Mouse (Mus musculus): ENCODE measurements at regions not wholly inside any gene's neighbourhood (a gene's known extent, or its start where the extent isn't known, plus 50 kb on each side); places are given as distances from the start of the nearest gene placed in this dataset.

DNA sequence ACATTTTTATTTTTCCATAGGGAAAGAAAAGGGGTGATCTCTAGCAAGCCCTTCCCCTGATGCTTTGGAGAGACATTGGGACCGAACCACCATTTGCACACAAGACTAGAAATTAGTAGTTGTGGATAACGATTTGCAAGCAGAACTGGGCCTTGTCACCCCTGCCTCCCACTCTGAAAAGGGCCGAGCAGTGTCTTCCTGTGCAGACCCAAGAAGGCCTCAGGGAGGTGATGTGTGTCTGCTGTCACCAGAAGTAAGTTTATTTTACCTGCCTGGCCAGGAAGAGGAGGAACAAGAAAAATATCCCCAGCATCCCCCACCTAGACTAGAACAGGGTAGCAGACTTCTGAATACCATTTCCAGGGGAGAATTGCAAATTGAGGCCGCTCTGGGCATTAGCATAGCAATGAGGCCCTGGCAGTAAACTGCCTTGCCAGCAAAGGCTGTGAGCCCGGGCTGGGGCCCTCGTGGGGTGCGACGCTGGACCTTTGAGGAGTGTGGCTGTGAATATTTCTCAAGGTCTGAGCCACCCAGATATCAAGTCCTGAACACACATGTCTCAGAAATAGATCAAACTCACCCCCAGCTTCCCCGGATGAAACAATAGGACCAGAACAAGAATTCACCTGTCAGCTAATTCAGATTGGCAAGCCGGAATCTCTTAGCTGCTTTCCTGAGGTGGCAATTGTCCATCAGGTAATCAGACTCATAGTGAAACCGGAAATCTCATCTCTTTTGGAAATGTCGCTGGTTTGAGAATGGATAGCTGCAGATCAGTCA, 470.4 kb downstream of the Vrk1 start:
- 0 out of 2 replicates have a peak, but pooled peaks have one; percentile 37 for ATAC-seq (ENCODE audit: low FRiP score, low TSS enrichment)
- Histone ChIP-seq H3K27ac (replicated peaks; ENCODE audit: low read depth, low read length) (peak overlapping the region; percentile 75), H3K9me3 (ENCODE audit: control insufficient read depth, low read length) (no peaks in the 10 kb centered on the region), H3K36me3 (ENCODE audit: control insufficient read depth, insufficient read depth, low read length) (no peaks in the 10 kb centered on the region), H3K4me1 (ENCODE audit: control insufficient read depth, insufficient read depth, low read length) (peaks cover 49% of the 10 kb centered on the region), H3K4me3 (replicated peaks; ENCODE audit: low read depth, low read length) (no peak overlapping the region), H3K27me3 (ENCODE audit: control insufficient read depth, insufficient read depth, low read length) (peaks cover 4% of the 10 kb centered on the region; the same call in 1 of the 2 replicates), H3K4me2 (ENCODE audit: low read length) (peak overlapping the region; percentile 53), H3K9ac (replicated peaks; ENCODE audit: low read length) (no peak overlapping the region)
- 7% methylated on average over 12 of the region's 12 CpGs for WGBS
- DNase-seq = peak; percentile 74

- DNase-seq = no peak
- Histone ChIP-seq H3K27me3 (ENCODE audit: control insufficient read depth, insufficient read depth, low read length) (no peaks in the 10 kb centered on the region), H3K9ac (replicated peaks; ENCODE audit: low read length) (no peak overlapping the region), H3K4me2 (ENCODE audit: low read length) (no peak overlapping the region), H3K4me1 (ENCODE audit: control insufficient read depth, insufficient read depth, low read length) (no peaks in the 10 kb centered on the region), H3K27ac (replicated peaks; ENCODE audit: low read depth, low read length) (no peak overlapping the region), H3K9me3 (ENCODE audit: control insufficient read depth, low read length) (no peaks in the 10 kb centered on the region), H3K4me3 (replicated peaks; ENCODE audit: low read depth, low read length) (no peak overlapping the region), H3K36me3 (ENCODE audit: control insufficient read depth, insufficient read depth, low read length) (no peaks in the 10 kb centered on the region)
- ATAC-seq (ENCODE audit: low FRiP score, low TSS enrichment) = no peak
- WGBS = 47% methylated on average over 12 of the region's 12 CpGs
Observed at GRCm38 (mm10) chr12:106501622-106502327, 491.7 kb downstream of the Vrk1 start.

DNA sequence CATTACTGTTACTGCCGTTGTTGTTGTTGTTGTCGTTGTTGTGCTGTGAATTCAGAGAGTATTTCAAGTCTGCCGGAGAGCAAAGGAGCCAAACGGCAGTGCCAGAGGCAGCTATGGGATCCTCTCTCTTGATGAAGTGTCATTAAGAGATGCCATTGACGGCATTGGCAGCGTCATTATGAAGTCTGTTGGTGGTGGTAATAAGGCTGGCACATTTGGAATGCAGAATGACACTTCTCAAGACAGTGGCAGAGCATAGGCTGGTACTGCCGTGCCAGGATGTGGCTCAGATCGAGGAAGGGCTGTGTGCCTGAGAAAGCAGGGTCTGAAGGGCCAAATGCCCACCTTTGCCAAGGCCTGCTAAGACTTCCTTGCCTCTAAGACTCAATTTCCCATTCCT, 494.3 kb downstream of the Vrk1 start:
- no peaks in the 10 kb centered on the region for H3K4me1 ChIP-seq (ENCODE audit: control insufficient read depth, insufficient read depth, low read length)
- no peaks in the 10 kb centered on the region for H3K27me3 ChIP-seq (ENCODE audit: control insufficient read depth, insufficient read depth, low read length)
- H3K27ac ChIP-seq (replicated peaks; ENCODE audit: low read depth, low read length) = no peak overlapping the region
- no peaks in the 10 kb centered on the region for H3K9me3 ChIP-seq (ENCODE audit: control insufficient read depth, low read length)
- ATAC-seq (ENCODE audit: low FRiP score, low TSS enrichment) (no peak), DNase-seq (no peak)
- 95% methylated on average over 8 of the region's 8 CpGs for WGBS
- no peaks in the 10 kb centered on the region for H3K36me3 ChIP-seq (ENCODE audit: control insufficient read depth, insufficient read depth, low read length)
- H3K9ac ChIP-seq (replicated peaks; ENCODE audit: low read length) = no peak overlapping the region
- no peak overlapping the region for H3K4me3 ChIP-seq (replicated peaks; ENCODE audit: low read depth, low read length)
- H3K4me2 ChIP-seq (ENCODE audit: low read length) = no peak overlapping the region

- no peaks in the 10 kb centered on the region for H3K27me3 ChIP-seq (ENCODE audit: control insufficient read depth, insufficient read depth, low read length)
- no peak for DNase-seq
- 70% methylated on average over 11 of the region's 11 CpGs for WGBS
- no peaks in the 10 kb centered on the region for H3K36me3 ChIP-seq (ENCODE audit: control insufficient read depth, insufficient read depth, low read length)
- ATAC-seq (ENCODE audit: low FRiP score, low TSS enrichment) = no peak
- H3K9ac ChIP-seq (replicated peaks; ENCODE audit: low read length) = no peak overlapping the region
- no peak overlapping the region for H3K4me3 ChIP-seq (replicated peaks; ENCODE audit: low read depth, low read length)
- H3K27ac ChIP-seq (replicated peaks; ENCODE audit: low read depth, low read length) = no peak overlapping the region
- H3K4me1 ChIP-seq (ENCODE audit: control insufficient read depth, insufficient read depth, low read length) = no peaks in the 10 kb centered on the region
- H3K4me2 ChIP-seq (ENCODE audit: low read length) = no peak overlapping the region
- H3K9me3 ChIP-seq (ENCODE audit: control insufficient read depth, low read length) = no peaks in the 10 kb centered on the region
Observed at GRCm38 (mm10) chr12:106514057-106514456, 504.0 kb downstream of the Vrk1 start.

GRCm38 (mm10) chr12:106515257-106515788, 505.3 kb downstream of the Vrk1 start:
- 54% methylated on average over 17 of the region's 17 CpGs for WGBS
- peak; percentile 63 for DNase-seq
- ATAC-seq (ENCODE audit: low FRiP score, low TSS enrichment) = no peak

DNA sequence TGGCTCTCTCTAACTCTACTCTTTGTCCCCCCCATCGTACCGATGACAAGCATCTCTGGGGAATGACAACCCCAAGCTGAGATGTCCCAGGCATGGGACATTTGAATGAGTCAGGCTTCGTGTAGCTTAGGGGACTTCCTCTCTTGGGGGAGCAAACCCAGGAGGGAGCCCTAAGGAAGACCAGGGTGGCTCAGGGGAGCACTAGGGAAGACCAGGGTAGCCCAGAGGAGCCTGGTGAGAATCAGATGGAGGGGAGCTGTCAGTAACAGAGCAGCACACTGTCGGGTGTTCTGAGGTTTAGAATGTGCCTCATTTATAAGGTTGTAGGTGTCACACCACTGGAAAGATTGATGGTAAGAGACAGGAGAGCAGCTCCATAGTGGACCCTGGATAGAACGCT, 509.1 kb downstream of the Vrk1 start:
- Histone ChIP-seq H3K36me3 (ENCODE audit: control insufficient read depth, insufficient read depth, low read length) (no peaks in the 10 kb centered on the region), H3K9ac (replicated peaks; ENCODE audit: low read length) (no peak overlapping the region), H3K4me2 (ENCODE audit: low read length) (no peak overlapping the region), H3K27me3 (ENCODE audit: control insufficient read depth, insufficient read depth, low read length) (no peaks in the 10 kb centered on the region), H3K4me1 (ENCODE audit: control insufficient read depth, insufficient read depth, low read length) (no peaks in the 10 kb centered on the region), H3K4me3 (replicated peaks; ENCODE audit: low read depth, low read length) (no peak overlapping the region), H3K9me3 (ENCODE audit: control insufficient read depth, low read length) (no peaks in the 10 kb centered on the region), H3K27ac (replicated peaks; ENCODE audit: low read depth, low read length) (no peak overlapping the region)
- no peak for DNase-seq
- ATAC-seq (ENCODE audit: low FRiP score, low TSS enrichment) = no peak
- WGBS = 69% methylated on average over 5 of the region's 5 CpGs

More at GRCm38 (mm10) chr12:106515257-106515788, 505.3 kb downstream of the Vrk1 start:
- H3K4me2 ChIP-seq (ENCODE audit: low read length) = no peak overlapping the region
- H3K4me1 ChIP-seq (ENCODE audit: control insufficient read depth, insufficient read depth, low read length) = no peaks in the 10 kb centered on the region
- no peak overlapping the region for H3K27ac ChIP-seq (replicated peaks; ENCODE audit: low read depth, low read length)
- H3K9ac ChIP-seq (replicated peaks; ENCODE audit: low read length) = no peak overlapping the region
- no peaks in the 10 kb centered on the region for H3K9me3 ChIP-seq (ENCODE audit: control insufficient read depth, low read length)
- no peak overlapping the region for H3K4me3 ChIP-seq (replicated peaks; ENCODE audit: low read depth, low read length)
- H3K27me3 ChIP-seq (ENCODE audit: control insufficient read depth, insufficient read depth, low read length) = no peaks in the 10 kb centered on the region
- no peaks in the 10 kb centered on the region for H3K36me3 ChIP-seq (ENCODE audit: control insufficient read depth, insufficient read depth, low read length)

- no peak overlapping the region for H3K4me3 ChIP-seq (replicated peaks; ENCODE audit: low read depth, low read length)
- H3K4me2 ChIP-seq (ENCODE audit: low read length) = no peak overlapping the region
- WGBS = 77% methylated on average over 4 of the region's 4 CpGs
- peaks cover 19% of the 10 kb centered on the region for H3K4me1 ChIP-seq (ENCODE audit: control insufficient read depth, insufficient read depth, low read length)
- no peak overlapping the region for H3K9ac ChIP-seq (replicated peaks; ENCODE audit: low read length)
- no peaks in the 10 kb centered on the region for H3K36me3 ChIP-seq (ENCODE audit: control insufficient read depth, insufficient read depth, low read length)
- ATAC-seq (ENCODE audit: low FRiP score, low TSS enrichment) (no peak), DNase-seq (no peak)
- no peaks in the 10 kb centered on the region for H3K27me3 ChIP-seq (ENCODE audit: control insufficient read depth, insufficient read depth, low read length)
- no peaks in the 10 kb centered on the region; the same call in 1 of the 2 replicates for H3K9me3 ChIP-seq (ENCODE audit: control insufficient read depth, low read length)
- no peak overlapping the region for H3K27ac ChIP-seq (replicated peaks; ENCODE audit: low read depth, low read length)
Observed at GRCm38 (mm10) chr12:106524411-106524810, 514.4 kb downstream of the Vrk1 start.

DNA sequence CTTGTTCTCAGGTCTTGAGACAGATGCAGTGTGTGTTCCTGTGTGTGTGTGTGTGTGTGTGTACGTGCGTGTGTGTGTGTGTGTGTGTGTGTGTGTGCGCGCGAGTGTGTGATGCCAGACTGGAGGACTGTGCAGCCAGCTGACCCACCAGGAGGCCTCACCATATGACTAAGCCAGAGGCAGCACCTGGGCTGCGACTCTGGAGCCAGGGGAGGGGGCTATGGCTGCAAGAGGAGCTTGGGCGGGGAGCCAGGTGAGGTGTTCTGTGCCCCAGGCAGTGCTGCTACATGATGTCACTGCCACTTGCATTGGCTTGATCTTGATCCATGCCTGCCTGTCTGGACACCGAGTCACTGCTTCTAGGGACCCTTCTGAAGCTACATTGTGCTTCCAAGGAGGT, 517.1 kb downstream of the Vrk1 start:
- H3K9me3 ChIP-seq (ENCODE audit: control insufficient read depth, low read length) = no peaks in the 10 kb centered on the region; the same call in 1 of the 2 replicates
- no peaks in the 10 kb centered on the region for H3K27me3 ChIP-seq (ENCODE audit: control insufficient read depth, insufficient read depth, low read length)
- no peak for ATAC-seq (ENCODE audit: low FRiP score, low TSS enrichment)
- peaks cover 19% of the 10 kb centered on the region for H3K4me1 ChIP-seq (ENCODE audit: control insufficient read depth, insufficient read depth, low read length)
- no peak overlapping the region for H3K4me3 ChIP-seq (replicated peaks; ENCODE audit: low read depth, low read length)
- no peaks in the 10 kb centered on the region for H3K36me3 ChIP-seq (ENCODE audit: control insufficient read depth, insufficient read depth, low read length)
- no peak overlapping the region for H3K9ac ChIP-seq (replicated peaks; ENCODE audit: low read length)
- WGBS = 70% methylated on average over 8 of the region's 8 CpGs
- H3K27ac ChIP-seq (replicated peaks; ENCODE audit: low read depth, low read length) = no peak overlapping the region
- peak overlapping the region; percentile 6 for H3K4me2 ChIP-seq (ENCODE audit: low read length)
- no peak for DNase-seq

Measured in midbrain, embryonic 14.5 days (tissue).